Mouse (Mus musculus): ENCODE data around the gene Cldn15. TPM values are rescaled to one million over a fixed set of nuclear protein-coding genes. Genes with fewer than 3 reads are reported as not detected.

Cldn15 gene
- total and polyA plus RNA-seq, 3 experiments, result 1.2 to 2.1 TPM; not detected in 1

DNA sequence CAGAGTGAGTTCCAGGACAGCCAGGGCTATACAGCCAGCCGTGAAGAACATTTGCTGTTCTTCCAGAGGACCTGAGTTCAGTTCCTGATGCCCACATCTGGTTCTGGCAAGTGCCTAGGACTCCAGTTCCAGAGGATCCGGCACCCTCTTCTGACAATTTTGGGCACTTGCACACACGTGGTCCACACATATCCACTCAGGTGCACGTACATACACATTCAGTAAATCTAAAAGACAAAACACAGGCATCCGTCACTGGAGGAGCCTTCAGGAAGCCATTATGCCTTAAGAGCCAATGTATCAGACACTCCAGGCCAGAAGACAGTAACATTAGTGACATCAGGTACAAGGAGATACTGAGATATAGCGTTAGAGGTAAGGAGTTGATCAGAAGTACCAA, 15.9 kb upstream of the Cldn15 start:
- no peak for DNase-seq (ENCODE audit: low read depth, low spot score)

DNA sequence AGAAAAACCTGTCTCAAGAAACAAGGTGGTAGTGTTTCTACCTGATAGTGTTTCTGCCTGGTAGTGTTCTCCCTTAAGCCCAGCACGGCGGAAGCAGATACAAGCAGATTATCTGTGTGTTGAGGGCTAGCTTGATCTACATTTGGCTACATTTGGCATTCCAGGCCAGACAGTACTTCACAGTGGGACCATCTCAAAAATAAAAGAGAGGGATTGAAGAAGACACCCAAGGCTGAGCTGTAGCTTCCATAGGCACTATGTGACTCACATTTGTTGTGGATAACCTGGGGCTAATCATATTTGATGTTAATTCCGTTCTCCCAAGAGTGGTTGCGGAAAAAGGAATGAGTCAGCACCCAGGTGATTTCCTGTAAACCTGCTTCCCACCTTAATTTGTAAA, 14.3 kb upstream of the Cldn15 start:
- H3K4me1 ChIP-seq (ENCODE audit: control insufficient read depth in 1 of 2, insufficient read depth in 2 of 2, low read length in 2 of 2), result peaks cover 0 to 19% of the 10 kb centered on the region in 2 experiments; a peak in 2 of 4 replicates
- peaks cover 0 to 14% of the 10 kb centered on the region in 2 experiments; a peak in 2 of 4 replicates for H3K36me3 ChIP-seq (ENCODE audit: control insufficient read depth in 1 of 2, insufficient read depth in 2 of 2, low read length in 2 of 2)
- TF ChIP-seq BHLHE40 (IDR thresholded peaks at IDR 0.05; ENCODE audit: borderline replicate concordance, low read depth, low read length) (no peak), MAFK (IDR thresholded peaks at IDR 0.05; ENCODE audit: borderline replicate concordance, low read depth, low read length) (0 out of 2 replicates have a peak, but pooled peaks have one; percentile 21), TAL1 (IDR thresholded peaks at IDR 0.05; ENCODE audit: low read length) (peak; percentile 27; the same call in 1 of the 2 replicates), EP300 (IDR thresholded peaks at IDR 0.05; ENCODE audit: low read depth in 1 of 2, low read length in 2 of 2) (peak; percentile 32 to 59; a peak in 2 of 4 replicates), SMC3 (IDR thresholded peaks at IDR 0.05; ENCODE audit: low read depth, low read length) (no peak), GATA1 (IDR thresholded peaks at IDR 0.05; ENCODE audit: low read depth, low read length) (peak; percentile 64), NELFE (IDR thresholded peaks at IDR 0.05; ENCODE audit: low read depth, low read length) (no peak), JUND (IDR thresholded peaks at IDR 0.05; ENCODE audit: low read depth, low read length) (no peak), ZC3H11A (IDR thresholded peaks at IDR 0.05; ENCODE audit: low read depth, low read length) (no peak), MYC (IDR thresholded peaks at IDR 0.05; ENCODE audit: low read depth, low read length) (no peak), ZKSCAN1 (IDR thresholded peaks at IDR 0.05; ENCODE audit: low read depth, low read length) (no peak), ELF1 (IDR thresholded peaks at IDR 0.05; ENCODE audit: low read depth, low read length) (no peak), CHD1 (IDR thresholded peaks at IDR 0.05; ENCODE audit: low read depth, low read length) (no peak), RAD21 (IDR thresholded peaks at IDR 0.05; ENCODE audit: low read depth, low read length) (no peak), ETS1 (IDR thresholded peaks at IDR 0.05; ENCODE audit: low read depth, low read length) (no peak), RCOR1 (IDR thresholded peaks at IDR 0.05; ENCODE audit: low read depth, low read length) (peak; percentile 61; the same call in 1 of the 2 replicates), MEF2A (IDR thresholded peaks at IDR 0.05; ENCODE audit: extremely low read depth, insufficient replicate concordance, low read depth, low read length, poor library complexity, severe bottlenecking) (no peak), POLR2AphosphoS5 (IDR thresholded peaks at IDR 0.05; ENCODE audit: borderline replicate concordance, low read depth, low read length) (no peak), HCFC1 (IDR thresholded peaks at IDR 0.05; ENCODE audit: low read depth, low read length) (no peak), ZMIZ1 (IDR thresholded peaks at IDR 0.05; ENCODE audit: low read depth, low read length) (no peak), TCF12 (IDR thresholded peaks at IDR 0.05; ENCODE audit: low read depth, low read length) (peak; percentile 77)
- DNase-seq (ENCODE audit: low read depth, low spot score), result peak; percentile 55
- H3K27ac ChIP-seq (ENCODE audit: control insufficient read depth, low read depth, low read length), result peak overlapping the region; percentile 23
- H3K79me2 ChIP-seq (ENCODE audit: control insufficient read depth, insufficient read depth, low read length, poor library complexity), result peaks cover 25% of the 10 kb centered on the region
- H3K9me3 ChIP-seq (replicated peaks; ENCODE audit: insufficient read depth, low read length), result no peaks in the 10 kb centered on the region
- 0 out of 2 replicates have a peak overlapping the region, but pooled peaks have one; percentile 63 for H3K9ac ChIP-seq (ENCODE audit: control insufficient read depth, low read depth, low read length, poor library complexity, severe bottlenecking)
- peak overlapping the region; percentile 60 to 72 for H3K4me3 ChIP-seq (ENCODE audit: control insufficient read depth in 1 of 2, insufficient read depth in 1 of 2, low read depth in 2 of 2, low read length in 2 of 2)
- no peaks in the 10 kb centered on the region for H3K27me3 ChIP-seq (ENCODE audit: control insufficient read depth in 1 of 2, insufficient read depth in 2 of 2, low read length in 2 of 2)

More for the DNA sequence above, 15.9 kb upstream of the Cldn15 start:
- TF ChIP-seq ZNF384 (IDR thresholded peaks at IDR 0.05; ENCODE audit: low read depth, low read length), result no peak
- no peak for TF ChIP-seq MXI1 (IDR thresholded peaks at IDR 0.05; ENCODE audit: low read depth, low read length)
- no peak for TF ChIP-seq ZC3H11A (IDR thresholded peaks at IDR 0.05; ENCODE audit: low read depth, low read length)
- no peak for TF ChIP-seq POLR2A (IDR thresholded peaks at IDR 0.05; ENCODE audit: control insufficient read depth in 1 of 2, insufficient read depth in 1 of 2, low read depth in 1 of 2, low read length in 2 of 2, poor library complexity in 1 of 2)
- TF ChIP-seq MYB (IDR thresholded peaks at IDR 0.05; ENCODE audit: low read depth, low read length), result no peak
- TF ChIP-seq MAZ (IDR thresholded peaks at IDR 0.05; ENCODE audit: low read depth, low read length), result no peak
- no peak for TF ChIP-seq NRF1 (IDR thresholded peaks at IDR 0.05; ENCODE audit: insufficient read depth, low read depth, low read length, poor library complexity, severe bottlenecking)
- no peak for TF ChIP-seq MEF2A (IDR thresholded peaks at IDR 0.05; ENCODE audit: extremely low read depth, insufficient replicate concordance, low read depth, low read length, poor library complexity, severe bottlenecking)
- TF ChIP-seq E2F4 (IDR thresholded peaks at IDR 0.05; ENCODE audit: borderline replicate concordance, low read depth, low read length), result no peak
- no peak for TF ChIP-seq NELFE (IDR thresholded peaks at IDR 0.05; ENCODE audit: low read depth, low read length)
- H3K4me1 ChIP-seq (ENCODE audit: control insufficient read depth in 1 of 2, insufficient read depth in 2 of 2, low read length in 2 of 2), result peaks cover 0 to 15% of the 10 kb centered on the region in 2 experiments; a peak in 2 of 4 replicates
- H3K9ac ChIP-seq (ENCODE audit: control insufficient read depth, low read depth, low read length, poor library complexity, severe bottlenecking), result no peak overlapping the region
- no peaks in the 10 kb centered on the region for H3K9me3 ChIP-seq (replicated peaks; ENCODE audit: insufficient read depth, low read length)
- H3K36me3 ChIP-seq (ENCODE audit: control insufficient read depth in 1 of 2, insufficient read depth in 2 of 2, low read length in 2 of 2), result peaks cover 0 to 14% of the 10 kb centered on the region in 2 experiments; a peak in 2 of 4 replicates
- no peak overlapping the region for H3K4me3 ChIP-seq (ENCODE audit: control insufficient read depth in 1 of 2, insufficient read depth in 1 of 2, low read depth in 2 of 2, low read length in 2 of 2)
- H3K27me3 ChIP-seq (ENCODE audit: control insufficient read depth in 1 of 2, insufficient read depth in 2 of 2, low read length in 2 of 2), result no peaks in the 10 kb centered on the region
- H3K27ac ChIP-seq (ENCODE audit: control insufficient read depth, low read depth, low read length), result no peak overlapping the region
- H3K79me2 ChIP-seq (ENCODE audit: control insufficient read depth, insufficient read depth, low read length, poor library complexity), result peaks cover 17% of the 10 kb centered on the region

Data from MEL (cell line).